15 mouse cellular contexts compared by ENCODE assay signal in genomic region chr6:114807474-114807873, GRCm38 (mm10).
"Had no signal": no experiment of that assay in that cellular context is flagged by ENCODE, and none has a peak within 500 bp of the region (broad histone marks: within the 10 kb centered on the region; RNA-seq: fewer than 3 reads in every experiment).

No protein-coding gene starts in this region.

- H3K36me3 ChIP-seq: midbrain, embryonic 13.5 days; midbrain, embryonic 15.5 days; neural tube, embryonic 12.5 days; stomach, embryonic 15.5 days had no signal

- H3K4me2 ChIP-seq: lung, embryonic 14.5 days; midbrain, embryonic 11.5 days; midbrain, embryonic 13.5 days; midbrain, embryonic 15.5 days; neural tube, embryonic 12.5 days; stomach, embryonic 15.5 days had no signal

- H3K27me3 ChIP-seq: megakaryocyte, embryonic 14.5 days; midbrain, embryonic 13.5 days; midbrain, embryonic 15.5 days; neural tube, embryonic 12.5 days; stomach, embryonic 15.5 days had no signal

- DNase-seq: lung, adult 18-20 months; lung, embryonic 14.5 days; lung, postnatal 10 days; right cerebral cortex, postnatal 14 days; thymus, adult 2 months; thymus, postnatal 25 days; thymus, postnatal 4 days had no signal

- H3K4me3 ChIP-seq: midbrain, embryonic 13.5 days; midbrain, embryonic 15.5 days; neural tube, embryonic 12.5 days; stomach, embryonic 15.5 days had no signal

- ATAC-seq: midbrain, embryonic 13.5 days; midbrain, embryonic 15.5 days had no signal

- H3K9me3 ChIP-seq: megakaryocyte, embryonic 14.5 days; midbrain, embryonic 13.5 days; midbrain, embryonic 15.5 days; neural tube, embryonic 12.5 days; stomach, embryonic 15.5 days had no signal

- H3K4me1 ChIP-seq: stomach, embryonic 15.5 days had no signal

- H3K9ac ChIP-seq: lung, embryonic 14.5 days; midbrain, embryonic 13.5 days; midbrain, embryonic 15.5 days; neural tube, embryonic 12.5 days; stomach, embryonic 15.5 days had no signal

- H3K27ac ChIP-seq: macrophage; midbrain, embryonic 13.5 days; midbrain, embryonic 15.5 days; neural tube, embryonic 12.5 days; stomach, embryonic 15.5 days; stomach, postnatal 0 days had no signal
